ENCODE assay signal across 9 mouse cellular contexts in the genomic region with DNA sequence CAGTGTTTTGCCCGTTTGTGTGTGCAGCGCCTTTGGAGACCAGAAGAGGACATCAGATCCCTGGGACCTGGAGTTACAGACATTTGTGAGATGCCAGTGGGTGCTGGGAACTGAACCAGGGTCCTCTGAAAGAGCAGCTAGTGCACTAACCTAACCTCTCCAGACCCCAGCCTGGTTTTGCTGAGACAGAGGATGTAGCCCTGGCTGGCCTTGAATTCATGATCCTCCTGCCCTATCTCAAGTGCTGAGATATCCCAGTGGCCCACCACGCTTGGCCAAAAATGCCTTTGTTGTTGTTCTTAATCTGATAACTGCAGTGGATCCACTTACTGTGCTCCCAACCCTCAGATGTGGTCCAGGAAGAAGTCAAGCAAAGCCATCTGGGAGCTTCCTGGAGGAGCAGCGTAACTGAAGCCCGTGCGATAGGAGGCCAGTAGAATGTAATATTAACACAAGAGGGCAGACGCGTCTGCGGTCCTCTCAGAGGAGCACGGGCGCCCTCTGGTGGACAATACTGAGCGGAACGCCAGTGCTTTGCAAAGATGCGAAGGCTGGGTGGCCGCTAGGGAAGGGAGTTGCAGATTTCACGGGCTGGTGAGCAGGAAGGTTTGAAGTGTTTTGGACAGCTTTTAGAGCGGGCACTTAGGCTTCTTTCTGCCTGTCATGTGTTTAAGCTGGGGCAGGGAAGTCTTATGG.
A peak's percentile ranks its signal among the peaks of the same experiment; 100 is the strongest.
DNase-seq lines count a peak whose midpoint lies in the region; ATAC-seq and TF ChIP-seq lines count a peak whose summit lies in the region.
"Had no signal": no experiment of that assay in that cellular context is flagged by ENCODE, and none has a peak within 500 bp of the region (broad histone marks: within the 10 kb centered on the region; RNA-seq: fewer than 3 reads in every experiment).

No protein-coding gene starts in this region.

- no peak for TF ChIP-seq POLR2A in ES-Bruce4 (IDR thresholded peaks at IDR 0.05; ENCODE audit: insufficient read depth, low read length)

- H3K4me3 ChIP-seq in ES-Bruce4 (ENCODE audit: low read depth, low read length), result no peak overlapping the region
- no peak overlapping the region for H3K4me3 ChIP-seq in forebrain, embryonic 15.5 days
- no peak overlapping the region for H3K4me3 ChIP-seq in neural tube, embryonic 15.5 days (replicated peaks)

- 0 out of 2 replicates have a peak, but pooled peaks have one; percentile 12 for TF ChIP-seq EP300 in ES-Bruce4 (IDR thresholded peaks at IDR 0.05; ENCODE audit: insufficient read depth, low read depth, low read length)

- H3K27ac ChIP-seq in ES-Bruce4 (ENCODE audit: insufficient read depth, low read length), result no peak overlapping the region
- no peak overlapping the region for H3K27ac ChIP-seq in forebrain, embryonic 15.5 days (replicated peaks)
- no peak overlapping the region for H3K27ac ChIP-seq in neural tube, embryonic 15.5 days (replicated peaks)
- H3K27ac ChIP-seq: macrophage had no signal

- no peaks in the 10 kb centered on the region for H3K27me3 ChIP-seq in ES-Bruce4 (ENCODE audit: control insufficient read depth, insufficient read depth, low read length, poor library complexity, severe bottlenecking)
- no peaks in the 10 kb centered on the region for H3K27me3 ChIP-seq in forebrain, embryonic 15.5 days
- H3K27me3 ChIP-seq in neural tube, embryonic 15.5 days (replicated peaks), result no peaks in the 10 kb centered on the region

- peak; percentile 98 for TF ChIP-seq CTCF in ES-Bruce4 (IDR thresholded peaks at IDR 0.05; ENCODE audit: low read depth, low read length)

- no peaks in the 10 kb centered on the region for H3K36me3 ChIP-seq in ES-Bruce4 (ENCODE audit: control insufficient read depth, insufficient read depth, low read length, poor library complexity, severe bottlenecking)
- H3K36me3 ChIP-seq in forebrain, embryonic 15.5 days, result no peaks in the 10 kb centered on the region
- H3K36me3 ChIP-seq in neural tube, embryonic 15.5 days, result no peaks in the 10 kb centered on the region

- H3K4me2 ChIP-seq in forebrain, embryonic 15.5 days (replicated peaks), result no peak overlapping the region
- peak overlapping the region; percentile 30 for H3K4me2 ChIP-seq in neural tube, embryonic 15.5 days

- intact Hi-C loops in heart, postnatal 25 days (cut with DNase I), result no loop called here

- H3K9me3 ChIP-seq in ES-Bruce4 (replicated peaks; ENCODE audit: control insufficient read depth, insufficient read depth, low read length, poor library complexity, severe bottlenecking), result peaks cover 9% of the 10 kb centered on the region; the same call in 1 of the 2 replicates
- no peaks in the 10 kb centered on the region for H3K9me3 ChIP-seq in forebrain, embryonic 15.5 days
- no peaks in the 10 kb centered on the region for H3K9me3 ChIP-seq in neural tube, embryonic 15.5 days (replicated peaks)

- H3K9ac ChIP-seq in ES-Bruce4 (ENCODE audit: low read depth, poor library complexity, severe bottlenecking), result no peak overlapping the region
- no peak overlapping the region for H3K9ac ChIP-seq in forebrain, embryonic 15.5 days (replicated peaks)
- H3K9ac ChIP-seq in neural tube, embryonic 15.5 days (replicated peaks), result no peak overlapping the region

- 19% methylated on average over 17 of the region's 17 CpGs for WGBS in forebrain, embryonic 15.5 days
- WGBS in neural tube, embryonic 15.5 days, result 20% methylated on average over 17 of the region's 17 CpGs

- peak; percentile 82 for DNase-seq in cerebellum, adult 11 months
- DNase-seq in heart, postnatal 25 days (ENCODE audit: low spot score), result peak; percentile 68
- peak; percentile 92 for DNase-seq in layer of hippocampus, adult 11-12 months (ENCODE audit: low spot score)
- peak; percentile 86 to 90 for DNase-seq in lung, adult 18-20 months
- DNase-seq in testis, postnatal 10 days (ENCODE audit: low spot score), result peak; percentile 96

- peaks cover 8% of the 10 kb centered on the region for H3K4me1 ChIP-seq in ES-Bruce4 (ENCODE audit: control insufficient read depth, insufficient read depth, low read length)
- H3K4me1 ChIP-seq in forebrain, embryonic 15.5 days, result 0 out of 2 replicates have a peak, but pooled peaks cover 2% of the 10 kb centered on the region
- H3K4me1 ChIP-seq in neural tube, embryonic 15.5 days, result no peaks in the 10 kb centered on the region

- ATAC-seq in forebrain, embryonic 15.5 days (replicated peaks), result peak; percentile 60
- peak; percentile 81 for ATAC-seq in neural tube, embryonic 15.5 days (ENCODE audit: low FRiP score)
